Mouse (Mus musculus): ENCODE measurements at regions not wholly inside any gene's neighbourhood (a gene's known extent, or its start where the extent isn't known, plus 50 kb on each side); places are given as distances from the start of the nearest gene placed in this dataset.
A peak's percentile ranks its signal among the peaks of the same experiment; 100 is the strongest.

DNA sequence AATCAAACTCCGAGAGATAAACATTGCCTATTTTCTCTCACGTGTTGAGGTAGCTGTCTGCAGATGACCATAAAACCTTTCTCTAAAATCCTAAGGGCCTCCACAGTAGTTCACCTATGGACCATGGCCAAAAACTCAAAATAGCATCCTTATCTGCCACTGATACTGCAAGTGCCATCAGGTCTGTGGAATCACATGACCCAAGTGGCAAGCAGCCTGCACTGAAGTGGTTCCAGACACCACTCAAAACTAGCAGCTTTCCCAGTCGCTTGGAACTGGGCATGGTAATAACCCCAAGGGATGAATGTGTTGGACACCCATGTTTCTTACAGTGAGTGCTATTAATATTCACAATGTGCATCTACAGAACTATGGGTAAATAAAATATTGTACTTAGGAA lies 182.0 kb downstream of the Tm2d1 start:
- no peak overlapping the region for H3K9ac ChIP-seq
- no peaks in the 10 kb centered on the region for H3K27me3 ChIP-seq (ENCODE audit: insufficient read depth, low read length)
- no peak overlapping the region for H3K27ac ChIP-seq (ENCODE audit: low read depth, low read length)
- no peak overlapping the region for H3K4me3 ChIP-seq (ENCODE audit: low read depth, low read length)
- WGBS: 74% methylated on average over 3 of the region's 3 CpGs
- DNase-seq (no peak), ATAC-seq (no peak)
- no peaks in the 10 kb centered on the region for H3K36me3 ChIP-seq (ENCODE audit: insufficient read depth)
- no peak for TF ChIP-seq CTCF (IDR thresholded peaks at IDR 0.05; ENCODE audit: low read depth)
- no peaks in the 10 kb centered on the region for H3K9me3 ChIP-seq (ENCODE audit: low read length)
- no peaks in the 10 kb centered on the region for H3K4me1 ChIP-seq (ENCODE audit: insufficient read depth)
- H3K4me2 ChIP-seq (ENCODE audit: low read depth): no peak overlapping the region

DNA sequence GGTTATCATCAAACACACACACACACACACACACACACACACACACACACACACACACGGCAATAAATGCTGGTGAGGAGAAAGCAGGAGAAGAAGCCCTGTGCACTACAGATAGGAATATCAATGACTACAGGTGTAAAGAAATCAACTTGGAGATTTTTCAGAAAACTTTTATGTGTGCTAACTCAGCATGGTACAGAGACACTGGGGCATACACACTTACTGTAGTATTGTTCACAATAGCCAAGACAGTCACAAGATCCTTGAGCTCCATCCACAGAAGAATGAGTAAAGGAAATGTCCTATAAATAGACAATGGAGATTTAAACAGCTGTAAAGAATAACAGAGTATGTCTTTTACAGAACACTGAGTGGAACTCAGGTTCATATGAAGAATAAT lies 182.4 kb downstream of the Tm2d1 start:
- WGBS: 82% methylated on average over 1 of the region's 1 CpGs
- ATAC-seq: no peak
- Histone ChIP-seq H3K4me3 (ENCODE audit: low read depth, low read length) (no peak overlapping the region), H3K4me1 (ENCODE audit: insufficient read depth) (no peaks in the 10 kb centered on the region), H3K27me3 (ENCODE audit: insufficient read depth, low read length) (no peaks in the 10 kb centered on the region), H3K9ac (no peak overlapping the region), H3K36me3 (ENCODE audit: insufficient read depth) (no peaks in the 10 kb centered on the region), H3K27ac (ENCODE audit: low read depth, low read length) (no peak overlapping the region), H3K9me3 (ENCODE audit: low read length) (no peaks in the 10 kb centered on the region), H3K4me2 (ENCODE audit: low read depth) (no peak overlapping the region)
- no peak for TF ChIP-seq CTCF (IDR thresholded peaks at IDR 0.05; ENCODE audit: low read depth)
- DNase-seq: no peak

DNA sequence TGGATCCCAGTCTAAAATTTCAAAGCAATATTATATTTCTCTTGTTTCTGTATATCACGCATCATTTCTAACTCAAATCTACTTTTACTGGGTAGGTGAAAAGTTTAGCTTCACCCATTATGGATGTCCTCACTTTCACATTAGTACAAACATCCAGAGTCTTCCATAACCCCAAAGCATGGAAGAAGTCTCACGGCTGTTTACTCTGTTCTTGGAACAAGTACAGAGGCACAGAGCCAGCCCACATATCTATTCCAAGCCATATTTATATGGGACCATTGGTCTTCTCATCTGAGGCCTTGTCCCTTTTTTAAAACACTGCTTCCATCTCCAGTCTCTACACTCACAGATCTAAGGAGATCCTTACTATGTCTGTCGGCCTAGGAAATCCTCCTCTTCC lies 192.8 kb downstream of the Tm2d1 start:
- 90% methylated on average over 3 of the region's 3 CpGs for WGBS
- no peak overlapping the region for H3K9ac ChIP-seq
- no peak for TF ChIP-seq CTCF (IDR thresholded peaks at IDR 0.05; ENCODE audit: low read depth)
- H3K4me3 ChIP-seq (ENCODE audit: low read depth, low read length): no peak overlapping the region
- H3K36me3 ChIP-seq (ENCODE audit: insufficient read depth): no peaks in the 10 kb centered on the region
- DNase-seq: no peak
- no peak overlapping the region for H3K27ac ChIP-seq (ENCODE audit: low read depth, low read length)
- no peaks in the 10 kb centered on the region for H3K9me3 ChIP-seq (ENCODE audit: low read length)
- no peak for ATAC-seq
- no peak overlapping the region for H3K4me2 ChIP-seq (ENCODE audit: low read depth)
- H3K4me1 ChIP-seq (ENCODE audit: insufficient read depth): no peaks in the 10 kb centered on the region
- no peaks in the 10 kb centered on the region for H3K27me3 ChIP-seq (ENCODE audit: insufficient read depth, low read length)

DNA sequence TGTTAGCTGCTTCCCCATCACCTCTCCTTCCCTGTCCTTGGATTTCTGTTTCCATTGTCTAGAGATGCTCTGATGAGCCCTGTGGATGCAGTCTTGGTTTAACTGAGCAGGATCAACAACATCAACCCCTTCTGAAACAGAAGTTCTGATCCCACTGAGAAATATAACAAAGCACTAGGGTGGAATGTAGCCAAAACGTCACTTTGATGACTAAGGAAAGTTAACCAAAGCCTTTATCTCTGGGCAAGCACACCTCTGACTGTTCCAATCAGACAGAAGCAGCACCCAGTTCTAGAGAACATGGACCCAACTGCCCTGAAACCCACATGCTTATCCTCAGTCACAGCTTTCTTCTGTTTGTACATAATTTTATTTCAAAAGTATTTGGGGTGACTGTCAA lies 193.2 kb downstream of the Tm2d1 start:
- Histone ChIP-seq H3K9me3 (ENCODE audit: low read length) (no peaks in the 10 kb centered on the region), H3K4me3 (ENCODE audit: low read depth, low read length) (no peak overlapping the region), H3K36me3 (ENCODE audit: insufficient read depth) (no peaks in the 10 kb centered on the region), H3K27ac (ENCODE audit: low read depth, low read length) (no peak overlapping the region), H3K27me3 (ENCODE audit: insufficient read depth, low read length) (no peaks in the 10 kb centered on the region), H3K9ac (no peak overlapping the region), H3K4me1 (ENCODE audit: insufficient read depth) (no peaks in the 10 kb centered on the region), H3K4me2 (ENCODE audit: low read depth) (no peak overlapping the region)
- WGBS: 63% methylated on average over 1 of the region's 1 CpGs
- DNase-seq (no peak), ATAC-seq (no peak)
- TF ChIP-seq CTCF (IDR thresholded peaks at IDR 0.05; ENCODE audit: low read depth): no peak

DNA sequence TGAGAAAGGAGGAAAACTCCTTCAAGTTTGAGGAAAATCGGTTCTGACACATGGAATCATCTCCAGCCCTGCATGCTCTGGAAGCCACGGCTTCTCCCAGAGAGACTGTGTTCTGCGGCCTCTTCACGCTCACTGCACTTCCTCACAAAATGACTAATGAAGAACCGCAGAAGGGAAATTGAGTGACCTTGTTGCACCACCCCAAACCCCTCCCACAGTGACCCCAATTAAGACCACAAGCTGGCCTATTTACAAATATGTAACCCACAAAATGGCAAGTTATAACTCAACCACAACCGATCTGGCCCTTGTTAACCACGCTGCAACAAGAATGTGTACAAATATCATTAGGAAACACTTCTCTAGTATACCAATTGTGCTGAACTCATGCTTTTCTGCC lies 194.2 kb downstream of the Tm2d1 start:
- Histone ChIP-seq H3K27ac (ENCODE audit: low read depth, low read length) (no peak overlapping the region), H3K4me1 (ENCODE audit: insufficient read depth) (no peaks in the 10 kb centered on the region), H3K9ac (no peak overlapping the region), H3K9me3 (ENCODE audit: low read length) (no peaks in the 10 kb centered on the region), H3K27me3 (ENCODE audit: insufficient read depth, low read length) (no peaks in the 10 kb centered on the region), H3K4me2 (ENCODE audit: low read depth) (no peak overlapping the region), H3K4me3 (ENCODE audit: low read depth, low read length) (no peak overlapping the region), H3K36me3 (ENCODE audit: insufficient read depth) (no peaks in the 10 kb centered on the region)
- ATAC-seq (no peak), DNase-seq (no peak)
- WGBS: 85% methylated on average over 7 of the region's 7 CpGs
- TF ChIP-seq CTCF (IDR thresholded peaks at IDR 0.05; ENCODE audit: low read depth): no peak

DNA sequence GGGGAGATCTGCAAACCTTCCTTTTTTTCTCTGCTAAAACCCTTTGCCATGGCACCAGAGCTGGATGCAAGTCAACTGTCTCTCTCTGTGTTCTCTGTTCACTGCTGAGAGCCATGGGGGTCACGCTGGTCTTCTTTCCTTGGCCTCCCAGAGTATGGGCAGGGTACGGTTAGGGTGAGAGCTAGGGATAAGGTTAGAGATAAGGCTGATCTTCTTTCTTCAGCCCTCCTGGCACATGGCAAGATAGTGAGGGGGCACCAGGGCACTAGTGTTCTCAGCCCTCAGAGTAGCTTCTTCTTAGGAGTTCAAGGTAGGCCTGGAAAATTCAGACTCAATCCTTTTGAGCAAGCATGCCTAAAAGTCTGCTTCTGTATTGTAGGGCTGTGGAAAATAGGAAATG lies 196.1 kb downstream of the Tm2d1 start:
- Histone ChIP-seq H3K36me3 (ENCODE audit: insufficient read depth) (no peaks in the 10 kb centered on the region), H3K4me2 (ENCODE audit: low read depth) (no peak overlapping the region), H3K27ac (ENCODE audit: low read depth, low read length) (no peak overlapping the region), H3K4me1 (ENCODE audit: insufficient read depth) (no peaks in the 10 kb centered on the region), H3K9me3 (ENCODE audit: low read length) (no peaks in the 10 kb centered on the region), H3K4me3 (ENCODE audit: low read depth, low read length) (no peak overlapping the region), H3K9ac (no peak overlapping the region), H3K27me3 (ENCODE audit: insufficient read depth, low read length) (no peaks in the 10 kb centered on the region)
- no peak for ATAC-seq
- no peak for TF ChIP-seq CTCF (IDR thresholded peaks at IDR 0.05; ENCODE audit: low read depth)
- 97% methylated on average over 2 of the region's 2 CpGs for WGBS
- no peak for DNase-seq

DNA sequence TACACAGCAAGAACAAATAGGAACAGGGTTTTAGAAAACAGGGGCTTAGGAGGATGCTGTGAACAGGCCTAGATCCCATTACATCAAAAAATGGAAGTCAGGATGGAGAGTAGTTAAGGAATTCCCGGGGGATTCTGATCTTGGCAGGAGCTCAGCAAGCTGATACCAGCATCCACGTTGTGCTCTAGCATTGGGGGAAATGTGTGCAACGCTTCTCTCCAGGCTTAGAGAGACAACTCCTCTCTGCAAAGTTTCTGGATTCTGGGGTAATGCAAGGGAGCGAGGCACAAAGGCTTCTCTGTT lies 201.1 kb downstream of the Tm2d1 start:
- Histone ChIP-seq H3K4me3 (ENCODE audit: low read depth, low read length) (no peak overlapping the region), H3K9ac (no peak overlapping the region), H3K36me3 (ENCODE audit: insufficient read depth) (no peaks in the 10 kb centered on the region), H3K27ac (ENCODE audit: low read depth, low read length) (no peak overlapping the region), H3K4me2 (ENCODE audit: low read depth) (no peak overlapping the region), H3K9me3 (ENCODE audit: low read length) (no peaks in the 10 kb centered on the region), H3K4me1 (ENCODE audit: insufficient read depth) (no peaks in the 10 kb centered on the region), H3K27me3 (ENCODE audit: insufficient read depth, low read length) (no peaks in the 10 kb centered on the region)
- WGBS: 27% methylated on average over 4 of the region's 4 CpGs
- ATAC-seq (peak; percentile 48; the same call in 1 of the 2 replicates), DNase-seq (peak; percentile 29)
- no peak for TF ChIP-seq CTCF (IDR thresholded peaks at IDR 0.05; ENCODE audit: low read depth)
